Mouse (Mus musculus): ENCODE results near the gene Bricd5.

Bricd5 gene

DNA sequence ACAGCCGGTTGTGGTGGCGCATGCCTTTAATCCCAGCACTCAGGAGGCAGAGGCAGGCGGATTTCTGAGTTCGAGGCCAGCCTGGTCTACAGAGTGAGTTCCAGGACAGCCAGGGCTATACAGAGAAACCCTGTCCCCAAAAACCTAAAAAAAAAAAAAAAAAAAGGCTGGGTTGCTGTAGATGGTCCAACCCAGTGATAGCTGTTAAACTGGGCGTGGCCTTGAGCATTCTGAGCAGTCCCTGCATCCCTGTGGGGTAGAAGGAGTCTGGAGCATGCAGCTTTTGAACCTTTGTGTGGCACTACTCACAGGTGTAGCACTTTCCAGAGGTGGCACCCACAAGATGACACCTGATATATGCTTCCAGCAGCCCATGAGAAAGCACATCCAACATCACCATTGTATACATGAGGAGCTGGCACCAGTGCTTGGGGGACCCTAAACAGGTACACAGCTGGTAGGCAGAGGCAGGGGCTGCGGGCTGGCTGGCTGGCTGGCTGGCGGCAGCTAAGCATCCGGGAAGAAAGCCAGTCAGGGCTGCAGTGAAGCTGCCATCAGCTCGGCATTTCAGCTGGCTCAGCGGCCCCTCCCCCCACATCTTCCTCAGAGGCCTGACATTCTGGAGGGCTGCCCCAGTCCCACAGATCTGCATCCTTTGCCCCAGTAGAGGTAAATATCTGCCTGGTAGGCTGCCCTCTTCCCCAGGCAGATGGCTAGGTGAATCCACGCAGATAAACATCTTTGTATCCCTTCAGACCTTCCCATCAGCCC lies 11.6 kb downstream of the Bricd5 start:
- DNase-seq (ENCODE audit: low read depth, low spot score): no peak

DNA sequence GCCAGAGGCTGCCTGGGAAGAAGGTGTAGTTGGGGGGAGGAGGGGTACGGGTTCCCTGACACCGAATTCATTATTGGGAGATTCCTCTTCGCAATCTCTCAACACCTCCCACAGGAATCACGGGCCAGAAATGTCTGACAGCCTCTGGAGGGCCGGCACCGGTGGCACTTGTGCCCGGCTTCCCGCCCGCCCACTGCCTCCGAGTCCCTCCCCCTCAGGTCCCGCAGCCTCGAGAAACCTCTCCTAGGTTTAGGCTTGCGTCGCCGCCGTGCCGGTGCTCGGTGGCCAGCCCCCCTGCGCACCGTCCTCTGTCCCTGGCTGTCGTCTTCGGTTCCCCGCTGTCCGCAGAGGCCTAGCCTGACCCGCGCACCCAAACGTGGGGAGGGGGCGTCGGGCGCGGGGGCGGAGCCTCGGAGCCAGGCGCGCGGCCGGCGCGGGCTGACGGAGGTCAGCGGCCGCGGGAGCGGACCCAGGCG lies 14.5 kb downstream of the Bricd5 start, which contains the start of gene Caskin1:
Gene Caskin1 (plus strand): TSS at position 416 of the 476 bp plus-strand sequence.
- no peak for DNase-seq (ENCODE audit: low read depth, low spot score)

DNA sequence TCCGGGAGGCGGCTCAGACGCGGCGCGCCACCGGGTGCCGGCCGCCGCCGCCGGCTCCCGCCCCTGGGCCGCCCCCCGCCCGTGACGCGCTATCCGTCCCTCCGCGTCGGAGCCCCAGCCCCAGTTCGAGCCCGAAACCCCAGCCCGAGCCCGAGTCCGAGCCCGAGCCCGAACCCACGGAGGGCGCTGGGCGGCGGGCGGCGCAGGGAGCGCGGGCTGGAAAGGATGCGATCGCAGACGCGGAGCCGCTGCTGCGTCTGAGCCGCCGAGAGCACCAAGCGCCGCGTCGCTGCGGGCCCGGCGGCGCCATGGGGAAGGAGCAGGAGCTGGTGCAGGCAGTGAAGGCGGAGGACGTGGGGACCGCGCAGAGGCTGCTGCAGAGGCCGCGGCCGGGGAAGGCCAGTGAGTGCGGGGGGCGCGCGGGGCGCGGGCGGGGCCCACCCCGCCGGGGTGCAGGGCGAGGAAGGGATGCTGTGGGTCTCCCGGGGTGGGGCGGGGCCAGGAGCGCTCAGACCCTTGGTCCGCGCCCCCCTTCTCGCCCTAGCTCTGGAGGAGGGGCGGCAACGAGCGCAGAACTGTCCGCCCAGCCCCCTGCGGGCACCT lies 15.1 kb downstream of the Bricd5 start:
- no peak for DNase-seq (ENCODE audit: low read depth, low spot score)

DNA sequence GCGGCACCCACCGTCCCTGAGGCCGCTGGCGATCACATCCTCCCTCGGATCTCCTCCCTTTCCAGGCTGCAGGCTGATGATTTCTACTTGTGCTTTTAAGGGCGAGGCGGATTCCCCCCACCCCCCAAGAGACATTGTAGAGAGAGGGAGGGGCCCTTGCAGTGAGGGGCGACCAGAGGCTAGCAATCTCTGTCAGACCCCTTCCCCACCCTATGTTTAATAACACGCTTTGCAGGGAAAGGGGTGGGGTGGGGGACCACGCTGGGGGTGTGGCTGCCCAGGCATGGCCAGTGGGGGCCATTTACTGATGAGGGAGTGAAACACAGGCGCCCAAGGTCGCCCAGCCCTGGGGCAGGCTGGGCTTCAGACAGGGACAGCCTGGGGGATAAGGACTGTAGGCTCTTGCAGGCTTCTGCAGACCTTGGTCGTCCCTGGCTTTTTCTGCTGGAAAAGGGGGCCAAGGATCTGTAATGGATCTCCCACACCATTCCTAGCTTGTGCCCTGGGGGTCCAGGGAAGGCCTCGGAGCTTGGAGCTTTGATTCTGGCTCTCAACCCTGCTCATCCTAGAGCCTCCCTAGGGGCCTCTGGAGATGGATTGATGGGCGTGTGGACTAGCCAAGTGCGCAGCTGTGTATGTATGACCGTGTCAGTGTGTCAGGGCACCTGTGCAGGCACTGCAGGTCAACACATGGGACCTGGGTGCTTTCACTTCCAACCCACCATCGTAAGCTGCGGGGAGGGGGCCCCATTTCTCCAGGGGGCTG lies 15.8 kb downstream of the Bricd5 start:
- DNase-seq (ENCODE audit: low read depth, low spot score): no peak

DNA sequence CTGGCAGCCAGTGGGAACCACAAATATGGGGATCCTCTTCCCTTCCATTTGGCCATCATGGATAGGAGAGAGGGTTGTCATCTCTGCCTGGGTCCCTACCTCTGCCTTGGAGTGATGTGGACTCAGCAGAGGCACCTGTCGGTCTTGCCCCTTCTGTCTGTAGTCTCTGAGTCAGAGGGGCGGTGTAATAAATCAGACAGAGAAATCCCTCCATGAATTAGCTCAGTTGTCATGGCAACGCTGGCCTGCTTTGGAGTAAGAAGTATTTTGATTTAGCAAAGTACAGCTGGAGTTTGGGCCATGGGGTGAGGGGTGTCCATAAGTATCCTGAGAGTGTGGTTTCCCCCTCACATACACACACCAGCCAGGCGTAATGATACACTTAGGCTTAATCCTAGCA lies 16.7 kb downstream of the Bricd5 start:
- DNase-seq (ENCODE audit: low read depth, low spot score): no peak

DNA sequence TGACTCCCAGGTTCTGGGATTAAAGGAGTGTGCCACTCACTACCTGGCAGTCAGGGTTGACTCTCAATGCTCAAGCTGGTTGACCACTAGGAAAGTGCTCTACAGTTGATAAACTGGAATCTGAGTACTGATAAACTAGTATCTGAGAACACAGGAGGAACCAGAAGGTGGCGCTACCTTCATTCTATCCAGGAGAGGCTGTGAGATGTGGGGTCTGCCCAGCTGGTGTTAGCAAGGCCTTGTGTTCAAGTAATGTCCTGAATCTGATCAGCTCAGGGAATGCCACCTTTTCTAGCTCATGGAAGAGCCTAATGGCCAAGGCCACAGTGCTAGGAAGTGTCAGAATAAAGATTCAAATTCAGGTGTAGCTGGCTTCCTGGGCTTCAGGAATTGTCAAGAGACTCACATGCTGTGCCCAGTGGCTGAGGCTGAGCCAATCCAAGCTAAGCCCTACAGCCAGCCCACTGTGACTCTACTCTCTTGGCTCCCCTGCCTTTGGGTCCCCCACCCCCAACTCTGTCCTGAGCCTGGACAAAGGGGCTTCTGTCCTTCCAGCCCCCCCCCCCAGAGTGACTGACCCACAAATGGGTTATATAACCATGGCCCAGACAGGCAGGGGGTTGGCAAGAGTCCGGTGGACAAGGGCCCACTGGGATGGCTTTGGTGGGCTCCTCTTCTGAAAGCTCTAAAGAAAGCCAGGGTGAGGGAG lies 21.1 kb downstream of the Bricd5 start:
- DNase-seq (ENCODE audit: low read depth, low spot score): no peak

DNA sequence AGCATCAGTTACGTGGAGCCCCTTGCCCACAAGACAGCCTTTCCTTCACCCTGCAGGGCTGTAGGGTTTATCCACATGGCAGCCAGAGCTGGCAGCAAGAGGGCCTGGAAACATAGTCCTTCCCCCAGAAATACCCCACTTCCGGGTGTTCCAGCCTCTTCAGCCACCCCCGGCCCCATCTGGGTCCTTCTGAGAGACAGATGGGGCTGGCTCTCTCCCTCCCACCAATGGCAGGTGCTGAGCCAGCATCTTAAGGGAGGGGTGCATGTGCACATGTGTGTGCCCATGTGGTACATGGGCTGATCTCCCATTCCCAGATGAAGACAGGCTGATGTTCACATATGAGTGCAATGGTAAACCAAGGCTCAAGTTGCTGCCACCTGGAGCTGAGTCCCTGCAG lies 21.8 kb downstream of the Bricd5 start:
- no peak for DNase-seq (ENCODE audit: low read depth, low spot score)

DNA sequence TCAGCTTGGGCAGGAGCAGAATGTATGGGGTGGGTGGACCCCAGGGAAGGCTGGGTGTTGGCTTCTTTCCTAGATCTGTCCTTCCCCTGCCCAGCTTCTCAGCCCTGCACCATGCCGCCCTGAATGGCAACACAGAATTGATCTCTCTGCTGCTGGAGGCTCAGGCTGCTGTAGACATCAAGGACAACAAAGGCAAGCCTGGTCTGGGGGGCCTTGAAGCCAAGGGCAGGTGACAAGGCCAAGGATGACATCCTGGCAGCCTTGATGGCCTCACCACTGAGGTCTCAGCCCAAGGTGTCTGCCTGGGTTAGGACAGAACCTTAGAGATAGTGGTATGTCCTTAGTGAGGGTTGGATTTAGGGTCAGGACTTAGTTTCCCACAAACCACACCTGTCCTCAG lies 22.3 kb downstream of the Bricd5 start:
- no peak for DNase-seq (ENCODE audit: low read depth, low spot score)

DNA sequence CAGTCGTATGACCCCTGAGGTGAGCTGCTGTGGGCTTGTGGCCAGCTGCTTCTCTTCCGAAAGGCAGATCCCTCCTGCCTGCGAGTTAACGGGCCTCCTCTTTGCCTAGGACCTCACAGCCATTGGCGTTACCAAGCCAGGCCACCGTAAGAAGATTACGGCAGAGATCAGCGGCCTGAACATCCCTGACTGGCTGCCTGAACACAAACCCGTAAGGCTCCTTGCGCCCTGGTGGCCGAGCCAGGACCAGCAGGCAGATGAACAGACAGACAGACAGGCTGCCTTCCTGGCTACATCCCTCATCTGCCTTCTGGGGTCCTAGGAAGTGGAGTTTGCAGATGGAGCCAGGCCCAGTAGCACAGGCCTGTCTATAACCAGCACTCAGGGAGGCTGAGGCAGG lies 28.5 kb downstream of the Bricd5 start:
- no peak for DNase-seq (ENCODE audit: low read depth, low spot score)

DNA sequence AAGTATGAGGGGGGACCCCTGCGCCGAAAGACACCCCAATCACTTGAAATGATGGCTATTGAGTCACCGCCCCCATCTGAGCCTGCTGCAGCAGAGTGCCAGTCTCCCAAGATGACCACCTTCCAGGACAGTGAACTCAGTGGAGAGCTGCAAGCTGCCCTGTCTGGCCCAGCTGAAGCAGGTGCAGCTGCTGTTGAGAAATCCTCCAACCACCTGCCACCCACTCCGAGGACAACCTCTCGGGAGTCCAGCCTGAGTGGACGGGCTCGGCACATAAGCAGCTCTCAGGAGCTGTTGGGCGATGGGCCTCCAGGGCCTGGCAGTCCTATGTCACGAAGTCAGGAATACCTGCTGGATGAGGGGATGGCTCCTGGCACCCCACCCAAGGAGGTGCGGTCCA lies 30.4 kb downstream of the Bricd5 start:
- DNase-seq (ENCODE audit: low read depth, low spot score): no peak

DNA sequence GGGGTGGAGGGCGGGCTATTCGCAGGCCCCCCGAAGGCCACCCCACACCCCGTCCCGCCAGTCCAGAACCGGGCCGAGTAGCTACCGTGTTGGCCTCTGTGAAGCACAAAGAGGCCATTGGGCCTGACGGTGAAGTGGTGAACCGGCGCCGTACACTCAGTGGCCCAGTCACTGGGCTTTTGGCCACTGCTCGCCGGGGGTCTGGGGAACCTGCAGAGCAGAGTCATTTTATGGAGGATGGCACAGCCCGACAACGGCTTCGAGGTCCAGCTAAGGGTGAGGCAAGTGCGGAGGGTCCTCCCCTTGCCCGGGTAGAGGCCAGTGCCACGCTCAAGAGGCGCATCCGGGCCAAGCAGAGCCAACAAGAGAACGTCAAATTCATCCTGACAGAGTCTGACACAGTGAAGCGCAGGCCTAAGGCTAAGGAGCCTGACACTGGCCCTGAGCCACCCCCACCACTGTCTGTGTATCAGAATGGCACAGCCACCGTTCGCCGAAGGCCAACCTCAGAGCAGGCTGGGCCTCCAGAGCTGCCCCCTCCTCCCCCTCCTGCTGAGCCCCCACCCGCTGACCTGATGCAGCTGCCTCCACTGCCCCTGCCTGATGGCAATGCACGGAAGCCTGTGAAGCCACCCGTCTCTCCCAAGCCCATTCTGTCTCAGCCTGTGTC lies 31.7 kb downstream of the Bricd5 start:
- DNase-seq (ENCODE audit: low read depth, low spot score): no peak

DNA sequence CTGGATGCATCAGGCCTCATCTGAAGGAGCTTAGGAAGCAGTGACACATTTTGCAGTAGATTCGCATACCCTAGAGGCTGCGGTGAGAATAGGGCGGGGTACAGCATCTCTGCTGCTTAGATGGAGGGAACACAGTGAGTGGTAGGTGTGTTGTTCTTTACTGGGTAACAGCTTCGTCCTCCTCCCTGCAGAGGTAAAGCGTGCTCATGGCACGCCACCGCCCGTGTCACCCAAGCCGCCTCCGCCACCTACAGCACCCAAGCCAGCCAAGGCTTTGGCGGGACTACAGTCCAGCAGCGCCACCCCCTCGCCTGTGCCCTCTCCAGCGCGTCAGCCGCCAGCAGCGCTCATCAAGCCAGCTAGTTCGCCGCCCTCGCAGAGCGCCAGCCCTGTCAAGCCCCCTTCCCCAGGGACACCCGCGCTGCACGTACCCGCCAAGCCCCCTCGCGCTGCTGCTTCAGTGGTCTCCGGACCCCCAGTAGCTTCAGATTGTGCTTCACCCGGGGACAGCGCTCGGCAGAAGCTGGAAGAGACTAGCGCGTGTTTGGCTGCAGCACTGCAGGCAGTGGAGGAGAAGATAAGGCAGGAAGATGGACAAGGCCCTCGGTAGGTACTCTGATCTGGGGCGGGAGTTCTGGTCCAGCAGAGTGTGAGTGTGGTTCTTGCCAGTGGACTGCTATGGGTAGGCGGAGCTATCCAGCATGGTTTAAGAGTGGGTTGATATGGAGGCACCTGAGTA lies 32.8 kb downstream of the Bricd5 start:
- no peak for DNase-seq (ENCODE audit: low read depth, low spot score)

DNA sequence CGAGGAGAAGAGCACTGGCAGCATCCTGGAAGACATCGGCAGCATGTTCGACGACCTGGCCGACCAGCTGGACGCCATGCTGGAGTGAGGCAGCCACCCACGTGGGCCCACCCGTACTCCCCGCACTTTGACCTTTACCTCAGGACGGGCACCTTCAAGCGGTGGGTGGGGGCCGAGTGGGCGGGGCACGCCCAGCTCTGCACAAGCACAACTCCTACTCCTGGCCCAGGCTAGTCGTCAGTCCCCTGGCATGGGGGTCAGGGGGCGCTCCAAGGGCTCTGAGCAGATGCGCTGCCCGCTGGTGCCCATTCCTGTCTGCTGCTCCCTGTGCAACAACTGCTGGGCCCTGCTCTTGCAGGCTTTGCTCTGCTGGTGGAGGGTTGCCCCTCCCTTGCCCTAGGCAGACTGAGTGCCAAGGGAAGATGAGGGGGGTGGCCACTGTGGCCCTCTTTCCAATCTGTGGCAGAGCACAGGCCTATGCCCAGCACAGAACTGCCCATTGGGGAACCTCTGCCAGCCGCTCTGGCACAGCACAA lies 33.5 kb downstream of the Bricd5 start:
- no peak for DNase-seq (ENCODE audit: low read depth, low spot score)

DNA sequence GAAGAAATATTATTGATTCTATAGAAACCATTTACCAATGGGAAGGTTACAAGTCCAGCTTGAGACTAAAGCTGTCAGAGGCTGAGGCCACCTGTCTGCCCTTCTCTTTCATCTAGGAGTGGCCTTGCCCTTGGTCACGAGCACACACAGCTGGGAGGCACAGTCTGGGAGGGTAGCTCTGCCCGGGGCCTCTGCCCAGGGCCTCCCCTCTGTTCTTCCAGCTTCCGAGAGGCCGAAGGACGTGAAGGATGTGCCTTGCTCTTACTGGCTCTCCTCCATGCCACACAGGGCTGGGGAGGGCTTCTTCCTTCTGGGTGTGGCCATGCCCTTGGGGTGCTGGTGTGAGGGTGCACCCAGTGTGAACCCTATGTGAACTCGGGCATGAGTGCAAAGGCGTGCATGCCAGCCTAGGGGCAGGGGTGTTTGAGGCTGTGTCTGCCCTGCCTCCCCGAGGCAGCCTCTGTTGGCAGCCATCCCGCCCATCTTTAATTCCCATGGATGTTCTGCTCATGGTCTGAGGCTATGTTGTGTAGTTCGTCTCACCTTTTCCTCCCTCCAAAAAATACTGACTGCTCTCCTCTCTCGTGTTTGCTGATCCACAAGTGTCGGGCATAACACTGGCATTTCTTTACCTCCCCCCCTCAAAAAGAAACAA lies 34.2 kb downstream of the Bricd5 start:
- DNase-seq (ENCODE audit: low read depth, low spot score): no peak

DNA sequence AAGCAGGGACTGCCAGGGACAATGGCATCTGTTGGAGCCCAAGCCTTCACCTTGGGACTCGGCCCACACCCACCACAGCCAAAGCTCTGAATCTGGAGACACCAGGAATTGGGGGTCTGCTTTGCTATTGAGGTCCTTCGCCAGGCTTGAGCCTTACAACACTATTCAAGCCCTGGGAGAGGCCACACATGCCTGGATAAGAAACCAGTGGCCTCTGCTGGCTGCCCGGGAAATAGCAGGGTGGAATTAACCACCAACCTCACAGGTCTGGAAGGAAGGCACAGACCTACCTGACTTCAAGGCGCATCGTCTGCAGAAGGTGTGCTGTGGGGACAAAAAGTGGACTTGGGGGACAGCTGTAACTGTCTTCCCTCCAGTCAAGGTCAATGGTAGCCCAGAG lies 39.9 kb downstream of the Bricd5 start:
- no peak for DNase-seq (ENCODE audit: low read depth, low spot score)

DNA sequence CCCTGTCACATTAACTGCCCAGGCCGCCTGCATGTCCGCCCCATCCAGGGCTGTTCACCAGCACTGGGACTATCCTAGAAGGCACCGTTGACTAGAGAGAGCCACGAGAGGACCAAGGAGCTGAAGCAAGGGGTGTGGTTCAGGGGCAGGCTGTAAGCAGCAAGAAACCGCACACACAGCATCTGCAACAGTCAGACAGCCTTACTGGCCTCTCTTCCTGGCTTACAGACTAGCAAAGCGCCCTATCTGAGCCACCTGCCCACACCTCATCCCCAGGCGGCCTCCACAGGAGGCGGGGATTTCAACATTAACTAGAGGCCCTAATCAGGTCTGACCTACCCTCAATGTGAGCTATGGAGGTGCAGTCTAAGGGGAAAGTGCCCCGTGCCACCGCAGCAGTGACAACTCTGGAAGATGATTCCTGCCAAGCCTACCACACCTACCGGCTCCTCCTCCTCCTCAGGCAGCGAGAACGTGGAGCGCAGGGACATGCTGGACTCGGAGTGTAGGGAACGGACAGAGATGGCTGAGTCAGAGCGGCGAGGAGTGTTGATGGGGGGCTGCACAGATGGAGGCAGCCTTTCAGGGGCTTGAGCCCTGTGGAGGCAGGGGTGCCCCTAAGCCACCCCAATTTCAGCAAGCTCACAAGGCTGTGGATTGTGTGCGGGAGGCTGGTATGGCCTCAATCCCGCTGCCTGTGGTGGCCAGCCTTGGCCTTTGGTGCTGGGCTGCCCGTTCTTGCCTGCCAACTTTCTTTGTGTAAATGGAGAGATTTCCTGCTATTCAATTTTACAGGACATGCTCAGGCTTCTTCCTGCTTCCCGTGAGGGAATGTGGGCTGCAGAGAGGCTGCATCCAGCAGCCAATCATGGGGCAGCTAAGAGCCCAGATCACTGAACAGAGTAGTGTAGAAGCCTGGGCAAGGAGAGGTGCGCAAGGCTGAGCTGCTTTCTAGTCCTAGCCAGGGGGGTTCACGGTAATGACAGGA lies 40.9 kb downstream of the Bricd5 start:
- DNase-seq (ENCODE audit: low read depth, low spot score): no peak

DNA sequence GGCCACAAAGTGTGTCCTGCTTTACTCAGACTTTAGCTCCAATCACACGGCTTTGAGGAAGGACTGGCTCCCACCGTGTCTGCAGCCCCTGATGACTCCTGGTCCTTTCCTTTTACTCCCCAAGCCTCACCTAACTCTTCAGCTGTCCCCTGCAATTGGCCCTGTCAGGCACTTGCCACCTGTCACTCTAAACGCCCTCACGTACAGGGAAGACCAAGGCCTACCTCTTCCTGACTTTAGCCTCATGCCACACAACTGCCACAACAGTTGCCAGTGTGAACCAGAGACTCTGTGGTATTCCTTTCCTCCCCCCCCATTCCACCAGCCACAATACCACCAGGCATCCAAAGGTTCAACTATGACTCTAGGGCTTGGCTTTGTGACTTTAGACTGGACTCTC lies 46.8 kb downstream of the Bricd5 start:
- DNase-seq (ENCODE audit: low read depth, low spot score): no peak

DNA sequence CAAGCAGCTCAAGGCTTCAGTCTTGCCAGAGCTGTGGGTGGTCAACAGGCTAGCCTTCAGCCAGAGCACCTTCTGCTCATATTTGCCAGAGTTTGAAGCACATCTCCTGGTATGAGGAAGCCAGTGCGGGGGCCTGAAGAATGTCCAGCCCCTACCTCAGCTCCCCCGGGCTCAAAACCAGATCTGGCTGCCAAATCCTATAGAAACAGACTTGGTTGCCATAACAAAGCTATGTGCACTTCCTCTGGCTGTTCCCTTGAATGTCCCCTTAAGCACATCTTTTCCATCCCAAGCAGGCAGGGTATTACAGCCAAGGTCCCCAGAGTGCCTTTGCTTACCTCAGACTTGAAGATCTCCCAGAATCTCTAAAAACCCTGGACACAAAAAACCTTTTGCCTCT lies 51.0 kb downstream of the Bricd5 start:
- no peak for DNase-seq (ENCODE audit: low read depth, low spot score)
